Mouse (Mus musculus) C2C12 (cell line): ENCODE measurements around the gene F11r. TPM values are rescaled to one million over a fixed set of nuclear protein-coding genes. Genes with fewer than 3 reads are reported as not detected.

Source experiments
- H3K27me3 ChIP-seq: one replicate; pipeline ENCODE4 v1.6.1; 2011; ENCODE audit not compliant: control insufficient read depth, insufficient read depth, insufficient read length
- H3K36me3 ChIP-seq: one replicate; pipeline ENCODE4 v1.6.1; 2011; ENCODE audit not compliant: control insufficient read depth, insufficient read depth
- H3K4me3 ChIP-seq: one replicate; pipeline ENCODE4 v1.5.1; 2011; ENCODE audit warnings: mild to moderate bottlenecking, control low read depth; ENCODE audit not compliant: poor library complexity, insufficient read depth, severe bottlenecking
- H3K79me2 ChIP-seq: one replicate; pipeline ENCODE4 v1.6.1; 2011; ENCODE audit not compliant: control insufficient read depth, insufficient read depth
- H3K79me3 ChIP-seq: one replicate; pipeline ENCODE4 v1.6.1; 2011; ENCODE audit warnings: low read depth, control low read depth
- H3ac ChIP-seq: one replicate; pipeline ENCODE3; 2011; ENCODE audit warnings: low read depth; ENCODE audit not compliant: control insufficient read depth, insufficient read length
- CEBPB ChIP-seq: IDR thresholded peaks from one replicate; pipeline ENCODE4 v1.6.1; 2011; ENCODE audit warnings: low read depth, mild to moderate bottlenecking, control low read depth, moderate library complexity
- CTCF ChIP-seq: IDR thresholded peaks from one replicate; pipeline ENCODE4 v1.5.1; 2011; ENCODE audit not compliant: control insufficient read depth, insufficient read depth, insufficient read length
- FOSL1 ChIP-seq: IDR thresholded peaks from one replicate; pipeline ENCODE4 v1.8.0; 2011; ENCODE audit warnings: mild to moderate bottlenecking, low read length; ENCODE audit not compliant: poor library complexity, insufficient read depth, severe bottlenecking
- MAX ChIP-seq: IDR thresholded peaks from one replicate; pipeline ENCODE4 v1.6.1; 2011; ENCODE audit warnings: mild to moderate bottlenecking, control low read depth
- MYOD1 ChIP-seq: IDR thresholded peaks from one replicate; pipeline ENCODE4 v1.6.1; 2011; ENCODE audit warnings: low read depth; ENCODE audit not compliant: control insufficient read depth, insufficient read length
- MYOG ChIP-seq: IDR thresholded peaks from one replicate; pipeline ENCODE4 v1.6.1; 2011; ENCODE audit not compliant: control insufficient read depth, insufficient read length; ENCODE audit errors: extremely low read depth
- USF1 ChIP-seq: IDR thresholded peaks from one replicate; pipeline ENCODE4 v1.6.1; 2011; ENCODE audit warnings: low read depth, mild to moderate bottlenecking, control low read depth, moderate library complexity
- polyA plus RNA-seq: library from polyadenylated mRNA; unstranded; fragments of >200 nt; fragmentation: generic; extraction: Trizol; gene quantifications from one replicate; pipeline ENCODE4 v1.2.1, GENCODE M21; 2012; ENCODE audit warnings: missing spikeins

The F11r gene
- polyA plus RNA-seq, 1 experiment, result 3.6 TPM

DNA sequence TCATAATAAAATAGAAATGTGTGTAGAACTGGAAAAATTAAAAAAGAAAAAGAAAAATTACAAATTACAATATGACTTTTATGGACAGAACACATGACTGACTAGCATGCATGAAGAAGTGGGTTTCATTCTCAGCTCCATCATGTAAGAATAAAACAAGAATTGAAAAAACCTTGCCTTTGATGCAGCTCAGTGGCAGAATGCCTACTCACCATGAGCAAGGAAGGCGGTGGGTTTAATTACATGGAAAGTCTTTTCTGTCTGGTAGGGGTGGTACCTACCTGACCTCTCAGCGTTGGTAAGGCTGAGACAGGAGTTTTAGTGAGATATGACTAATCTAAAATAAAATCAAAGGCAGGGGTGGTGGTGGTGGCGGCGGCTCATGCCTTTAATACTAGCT is 67.3 kb downstream of the F11r start:
- Histone ChIP-seq H3K79me2 (peaks cover 8% of the 10 kb centered on the region), H3K4me3 (peak overlapping the region; percentile 51), H3K79me3 (no peaks in the 10 kb centered on the region), H3ac (no peak overlapping the region), H3K36me3 (no peaks in the 10 kb centered on the region), H3K27me3 (no peaks in the 10 kb centered on the region)
- TF ChIP-seq FOSL1 (no peak), MYOG (no peak), USF1 (no peak), MAX (no peak)

DNA sequence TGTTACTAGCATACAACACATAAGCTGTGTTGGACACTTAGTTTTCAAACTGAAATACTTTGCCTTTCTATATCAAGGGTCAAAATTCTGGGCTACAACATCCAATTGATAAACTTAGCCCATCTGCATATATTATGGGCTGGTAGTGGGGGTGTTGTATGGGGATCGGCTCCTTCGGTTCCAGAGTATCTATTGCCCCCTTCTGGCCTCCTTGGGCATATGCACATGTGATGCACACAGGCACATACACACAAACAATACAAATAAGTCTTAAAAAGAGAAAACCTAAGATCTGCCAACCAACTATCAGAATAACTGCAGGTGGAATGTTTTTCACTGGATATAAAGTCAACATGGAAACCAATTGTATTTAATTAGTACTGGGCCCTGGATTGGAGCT is 75.9 kb downstream of the F11r start:
- H3ac ChIP-seq, result no peak overlapping the region
- TF ChIP-seq CTCF (no peak), MYOG (no peak), FOSL1 (no peak), MYOD1 (no peak), MAX (no peak), CEBPB (no peak), USF1 (no peak)
- no peaks in the 10 kb centered on the region for H3K79me3 ChIP-seq
- no peak overlapping the region for H3K4me3 ChIP-seq
- no peaks in the 10 kb centered on the region for H3K27me3 ChIP-seq
- H3K79me2 ChIP-seq, result no peaks in the 10 kb centered on the region
- no peaks in the 10 kb centered on the region for H3K36me3 ChIP-seq

DNA sequence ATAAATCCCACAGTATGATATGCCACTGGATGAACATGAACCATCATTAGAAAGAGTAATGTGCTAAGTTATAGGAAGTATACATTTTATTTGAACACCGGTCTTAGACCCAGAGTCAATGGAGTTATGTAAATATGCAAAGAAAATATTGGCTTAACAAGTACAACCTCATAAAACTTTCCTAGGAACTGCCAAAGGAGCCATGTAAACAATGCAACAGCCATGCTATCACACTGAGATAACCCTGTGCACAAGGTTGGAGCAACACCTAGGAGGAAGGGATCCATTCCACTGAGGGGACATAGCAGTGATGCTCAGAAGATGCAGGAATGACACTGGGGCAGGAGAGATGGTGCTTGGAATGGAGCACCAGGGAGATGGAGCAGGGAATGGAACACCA is 76.4 kb downstream of the F11r start:
- H3K79me2 ChIP-seq, result no peaks in the 10 kb centered on the region
- H3K79me3 ChIP-seq, result no peaks in the 10 kb centered on the region
- no peak overlapping the region for H3ac ChIP-seq
- no peaks in the 10 kb centered on the region for H3K27me3 ChIP-seq
- H3K4me3 ChIP-seq, result no peak overlapping the region
- no peaks in the 10 kb centered on the region for H3K36me3 ChIP-seq
- TF ChIP-seq MYOD1 (no peak), FOSL1 (no peak), CTCF (no peak)

Other genes with a start within 250 kb of the F11r start
- 0.13 TPM for gene Pcp4l1, start 241.3 kb upstream of the F11r start, polyA plus RNA-seq
- gene Nr1i3, start 223.6 kb upstream of the F11r start, polyA plus RNA-seq, result 0.04 TPM
- gene Tomm40l, start 215.0 kb upstream of the F11r start, polyA plus RNA-seq, result 58.7 TPM
- gene Apoa2, start 212.5 kb upstream of the F11r start, polyA plus RNA-seq, result not detected
- gene Fcer1g, start 203.2 kb upstream of the F11r start, polyA plus RNA-seq, result not detected
- 6.7 TPM for gene Adamts4, start 187.1 kb upstream of the F11r start, polyA plus RNA-seq
- gene Ndufs2, start 186.1 kb upstream of the F11r start, polyA plus RNA-seq, result 227 TPM
- gene B4galt3, start 167.2 kb upstream of the F11r start, polyA plus RNA-seq, result 17.4 TPM
- 9.0 TPM for gene Ppox, start 156.3 kb upstream of the F11r start, polyA plus RNA-seq
- gene Usp21, start 149.5 kb upstream of the F11r start, polyA plus RNA-seq, result 20.6 TPM
- gene Ufc1, start 142.5 kb upstream of the F11r start, polyA plus RNA-seq, result 100 TPM
- gene Dedd, start 108.4 kb upstream of the F11r start, polyA plus RNA-seq, result 44.8 TPM
- 19.5 TPM for gene Nit1, start 91.9 kb upstream of the F11r start, polyA plus RNA-seq
- 90.9 TPM for gene Pfdn2, start 91.9 kb upstream of the F11r start, polyA plus RNA-seq
- gene Klhdc9, start 76.7 kb upstream of the F11r start, polyA plus RNA-seq, result 0.05 TPM
- gene Nectin4, start 67.4 kb upstream of the F11r start, polyA plus RNA-seq, result 0.06 TPM
- 0.05 TPM for gene Arhgap30, start 48.6 kb upstream of the F11r start, polyA plus RNA-seq
- gene Usf1, start 26.2 kb upstream of the F11r start, polyA plus RNA-seq, result 70.1 TPM
- gene Tstd1, start 18.7 kb upstream of the F11r start, polyA plus RNA-seq, result 0.66 TPM
- 3.6 TPM for gene Alyref2, start 65.9 kb downstream of the F11r start, polyA plus RNA-seq
- not detected for gene Itln1, start 97.8 kb downstream of the F11r start, polyA plus RNA-seq
- not detected for gene Cd244a, start 121.7 kb downstream of the F11r start, polyA plus RNA-seq
- not detected for gene Ly9, start 169.9 kb downstream of the F11r start, polyA plus RNA-seq
- gene Slamf7, start 215.5 kb downstream of the F11r start, polyA plus RNA-seq, result not detected
- not detected for gene Cd48, start 244.5 kb downstream of the F11r start, polyA plus RNA-seq